Mouse (Mus musculus): ENCODE measurements around the gene Abcb1b. TPM values are rescaled to one million over a fixed set of nuclear protein-coding genes. Genes with fewer than 3 reads are reported as not detected.
A peak's percentile ranks its signal among the peaks of the same experiment; 100 is the strongest.
"Not testable (repeated sequence)": the region's sequence is repeated elsewhere in the genome, so short reads cannot be mapped to it uniquely, and the experiment has no call there.

The Abcb1b gene
- total RNA-seq, 2 experiments from 2014 or later, result 22.7 to 29.6 TPM

DNA sequence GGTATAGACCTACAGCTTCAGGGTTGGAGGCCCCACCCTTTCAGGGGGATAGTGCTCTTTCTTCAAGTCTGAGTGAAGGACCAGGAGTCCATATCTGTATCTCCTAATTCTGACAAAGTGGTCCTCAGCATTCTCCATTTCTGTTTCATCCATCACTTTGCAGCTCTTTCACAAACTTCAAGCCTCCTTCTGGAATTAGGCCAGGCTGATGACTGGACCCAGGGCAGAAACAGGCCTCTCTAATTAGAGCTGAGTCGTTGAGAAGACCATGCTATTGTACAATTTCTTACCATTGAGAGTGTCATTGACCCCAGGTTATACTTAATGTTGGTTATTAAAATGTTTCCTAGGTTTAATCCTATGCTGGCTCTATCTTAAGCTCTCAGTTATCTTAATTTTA lies 63.9 kb downstream of the Abcb1b start:
- ATAC-seq (replicated peaks; ENCODE audit: poor library complexity, severe bottlenecking), result no peak

GRCm38 (mm10) chr5:8863580-8864337 lies 65.8 kb downstream of the Abcb1b start:
- ATAC-seq (replicated peaks; ENCODE audit: poor library complexity, severe bottlenecking), result peak; percentile 55

GRCm38 (mm10) chr5:8865630-8866029 lies 67.7 kb downstream of the Abcb1b start:
- ATAC-seq (replicated peaks; ENCODE audit: poor library complexity, severe bottlenecking), result not testable (repeated sequence)

- no peak for ATAC-seq (replicated peaks; ENCODE audit: poor library complexity, severe bottlenecking)
Measured at GRCm38 (mm10) chr5:8866366-8866765, 68.4 kb downstream of the Abcb1b start.

GRCm38 (mm10) chr5:8868019-8868418 lies 70.1 kb downstream of the Abcb1b start:
- peak; percentile 40; the same call in 1 of the 2 replicates for ATAC-seq (replicated peaks; ENCODE audit: poor library complexity, severe bottlenecking)

GRCm38 (mm10) chr5:8872979-8873915 lies 75.3 kb downstream of the Abcb1b start:
- no peak for ATAC-seq (replicated peaks; ENCODE audit: poor library complexity, severe bottlenecking)

DNA sequence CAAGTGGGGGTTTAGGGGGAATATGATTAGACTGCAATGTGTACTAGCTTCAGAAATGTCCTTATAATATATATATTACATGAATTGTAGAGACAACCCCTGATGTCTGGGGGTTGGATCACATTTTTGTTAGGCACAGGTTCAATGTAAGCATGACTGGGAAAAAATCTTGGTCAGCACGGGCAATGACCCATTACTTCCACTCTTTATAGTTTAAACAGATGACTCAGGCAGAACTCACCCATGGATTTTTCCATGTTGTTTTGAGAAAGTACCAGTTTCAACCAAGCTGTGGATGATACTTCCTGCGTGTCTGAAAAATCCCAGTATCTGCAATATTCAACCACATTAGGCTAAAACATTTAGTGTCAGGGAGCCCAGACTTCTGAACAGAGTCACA lies 79.1 kb downstream of the Abcb1b start:
- no peak for ATAC-seq (replicated peaks; ENCODE audit: poor library complexity, severe bottlenecking)

DNA sequence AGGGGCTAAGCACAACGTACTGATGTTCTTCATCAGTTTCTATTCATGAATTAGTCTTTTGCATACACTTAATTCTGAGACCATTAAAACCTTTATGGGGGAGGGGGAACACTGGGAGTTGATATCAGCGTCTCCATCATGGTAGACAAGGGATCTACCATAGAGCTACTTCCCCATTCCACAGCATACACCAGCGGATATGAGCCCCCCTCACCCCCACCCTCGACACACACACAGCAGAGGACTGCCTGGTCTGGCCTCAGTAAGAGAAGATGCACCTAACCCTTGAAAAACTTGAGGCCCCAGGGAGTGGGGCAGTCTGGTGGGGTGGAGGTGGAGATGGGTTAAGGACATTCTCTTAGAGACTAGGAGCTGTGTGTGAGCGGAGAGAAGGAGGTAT lies 79.9 kb downstream of the Abcb1b start:
- ATAC-seq (replicated peaks; ENCODE audit: poor library complexity, severe bottlenecking), result peak; percentile 71

GRCm38 (mm10) chr5:8885837-8886236 lies 87.9 kb downstream of the Abcb1b start:
- no peak for ATAC-seq (replicated peaks; ENCODE audit: poor library complexity, severe bottlenecking)

- ATAC-seq (replicated peaks; ENCODE audit: poor library complexity, severe bottlenecking), result peak; percentile 72
Measured at GRCm38 (mm10) chr5:8893300-8894103, 95.6 kb downstream of the Abcb1b start, which contains the start of gene Abcb4. TSS of gene Abcb4 (plus strand) at chr5:8893717.

DNA sequence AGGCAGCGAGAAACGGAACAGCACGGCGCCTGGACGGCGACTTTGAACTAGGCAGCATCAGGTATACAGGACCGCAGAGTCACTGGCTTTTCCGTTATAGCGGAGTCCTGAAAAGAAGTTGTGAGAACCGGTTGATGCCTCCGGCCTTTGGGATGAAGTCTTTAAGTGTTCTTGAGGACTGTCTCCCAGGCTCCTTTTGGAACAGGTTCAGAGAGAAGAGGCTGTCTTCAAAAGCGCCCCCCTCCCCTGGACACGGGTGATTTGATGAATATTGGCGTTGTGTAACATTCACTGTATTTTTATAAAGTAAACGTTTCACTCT lies 96.1 kb downstream of the Abcb1b start:
- 0 out of 2 replicates have a peak, but pooled peaks have one; percentile 1 for ATAC-seq (replicated peaks; ENCODE audit: poor library complexity, severe bottlenecking)

GRCm38 (mm10) chr5:8894641-8895490 lies 96.9 kb downstream of the Abcb1b start:
- peak; percentile 76 for ATAC-seq (replicated peaks; ENCODE audit: poor library complexity, severe bottlenecking)

- no peak for ATAC-seq (replicated peaks; ENCODE audit: poor library complexity, severe bottlenecking)
Measured at GRCm38 (mm10) chr5:8896198-8896597, 98.3 kb downstream of the Abcb1b start.

DNA sequence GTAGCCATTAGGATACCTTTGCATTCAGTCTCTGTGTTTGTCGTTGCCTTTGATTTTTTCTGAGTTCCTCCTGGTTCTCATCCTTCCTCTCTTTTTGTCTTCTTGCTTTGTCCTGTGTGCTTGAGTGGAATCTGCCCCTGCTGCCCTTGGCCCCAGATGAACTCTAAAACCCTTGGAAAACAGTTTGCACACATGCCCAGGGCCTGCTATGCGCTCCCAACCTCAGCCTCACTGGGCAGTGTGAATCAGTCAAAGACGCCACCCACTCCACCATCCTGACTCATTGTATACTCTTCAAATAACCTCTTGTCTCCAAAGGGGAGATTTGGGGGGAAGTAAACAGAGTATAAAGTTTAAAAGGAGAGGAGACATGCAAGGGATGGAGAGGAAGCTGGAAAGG lies 100.3 kb downstream of the Abcb1b start:
- ATAC-seq (replicated peaks; ENCODE audit: poor library complexity, severe bottlenecking), result no peak

DNA sequence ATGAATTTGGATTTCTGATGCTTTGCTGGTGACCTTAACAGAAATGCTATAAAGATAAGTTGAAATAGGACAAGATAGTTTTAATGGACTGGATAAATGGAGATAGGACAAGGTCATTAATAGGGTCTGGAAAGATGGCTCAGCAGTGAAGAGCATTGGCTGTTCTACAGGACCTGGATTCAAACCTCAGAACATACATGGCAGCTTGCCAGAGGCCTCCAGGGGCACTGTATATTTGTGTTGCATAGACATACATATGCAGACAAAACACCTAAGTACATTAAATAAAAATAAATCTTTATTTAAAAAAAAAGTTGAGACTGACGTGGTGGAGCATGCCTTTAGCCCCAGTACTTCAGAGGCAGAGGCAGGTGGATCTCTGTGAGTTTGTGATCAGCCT lies 103.1 kb downstream of the Abcb1b start:
- ATAC-seq (replicated peaks; ENCODE audit: poor library complexity, severe bottlenecking), result no peak

DNA sequence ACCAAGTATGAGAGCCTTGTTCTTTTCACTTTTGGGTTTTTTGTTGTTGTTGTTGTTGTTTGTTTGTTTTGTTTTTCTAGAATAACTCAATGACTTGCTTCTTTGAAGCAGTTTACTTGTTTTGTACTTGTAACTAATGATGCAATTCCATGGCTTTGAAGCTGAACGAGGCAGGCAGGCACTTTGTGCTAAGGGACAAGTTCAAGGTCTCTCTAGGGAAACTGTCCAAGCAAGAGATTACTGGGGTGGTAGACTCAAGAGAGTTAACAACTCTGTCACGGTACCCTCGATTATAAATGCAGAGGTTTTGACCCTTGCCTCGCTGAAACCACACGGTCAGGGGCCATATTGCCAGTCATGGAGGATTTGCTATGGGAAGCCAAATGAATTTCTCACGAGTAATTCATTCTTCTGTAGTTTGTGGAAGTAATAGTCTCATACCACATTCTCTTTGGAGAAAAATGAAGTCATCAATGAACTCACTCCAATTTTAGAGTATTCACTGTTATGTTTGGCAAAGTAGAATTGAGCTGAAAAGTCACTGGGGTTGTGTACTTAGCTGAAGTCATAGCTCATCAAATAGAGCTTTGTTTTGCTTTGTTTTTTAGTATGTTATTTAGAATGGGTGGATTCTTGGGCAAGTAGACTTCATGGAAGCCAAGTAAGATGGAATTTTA lies 104.3 kb downstream of the Abcb1b start:
- no peak for ATAC-seq (replicated peaks; ENCODE audit: poor library complexity, severe bottlenecking)

DNA sequence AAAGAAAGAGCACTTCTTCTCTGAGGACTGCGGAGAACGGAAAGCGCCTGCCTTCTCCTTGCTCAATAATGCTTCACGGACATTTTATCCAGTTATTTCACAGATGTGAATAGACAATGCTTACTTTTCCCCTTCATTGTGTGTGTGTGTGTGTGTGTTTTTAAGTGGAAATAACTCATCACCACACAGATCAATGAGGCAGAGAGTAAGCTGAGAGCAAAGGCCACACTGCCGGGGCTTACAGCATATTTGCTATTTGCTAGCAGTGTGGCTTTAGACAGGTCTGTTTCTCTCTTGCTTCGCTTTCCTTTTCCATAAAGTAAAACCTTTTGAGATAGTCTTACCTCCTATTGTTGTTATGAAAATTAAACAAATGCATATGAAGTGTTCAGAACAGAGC lies 106.6 kb downstream of the Abcb1b start:
- ATAC-seq (replicated peaks; ENCODE audit: poor library complexity, severe bottlenecking), result no peak

DNA sequence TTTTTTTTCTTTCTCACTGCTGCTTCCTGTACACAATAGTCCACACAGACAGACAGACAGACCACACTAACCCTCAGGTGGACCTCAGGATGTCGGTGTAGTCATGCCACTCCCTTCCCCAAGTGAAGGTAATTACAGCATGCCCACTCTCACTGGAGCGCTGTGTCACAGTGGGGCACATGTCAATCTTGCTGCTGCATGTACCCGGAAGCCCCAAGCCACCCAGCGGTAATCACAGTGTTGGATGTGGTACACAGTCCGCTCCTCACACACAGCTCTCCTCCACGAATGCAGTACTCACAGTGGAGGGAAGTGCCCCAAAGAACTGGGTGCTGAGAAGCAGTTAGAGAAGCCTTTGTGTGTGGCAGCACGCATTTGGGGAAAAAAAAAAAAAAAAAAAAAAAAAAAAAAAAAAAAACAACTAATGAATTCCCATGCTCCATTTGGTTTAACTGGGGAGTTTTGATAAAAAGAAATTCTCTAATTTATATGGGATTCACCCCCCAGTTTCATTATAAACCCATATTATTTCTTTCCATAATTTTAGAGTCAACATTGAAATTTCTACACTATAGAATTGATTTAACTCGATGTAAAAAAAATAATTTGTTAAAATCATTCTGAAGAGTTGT lies 113.7 kb downstream of the Abcb1b start:
- ATAC-seq (replicated peaks; ENCODE audit: poor library complexity, severe bottlenecking), result peak; percentile 98
